Mouse (Mus musculus) lung, adult 2 months (tissue): ENCODE measurements around the gene Gm45713.

Experiments
- CTCF ChIP-seq: fragments of 200-500 bp; IDR thresholded peaks from 2 replicates; pipeline ENCODE4 v1.5.1; 2011; ENCODE audit warnings: mild to moderate bottlenecking, low read length, control low read depth; ENCODE audit not compliant: insufficient read depth
- POLR2A ChIP-seq: fragments of 200-500 bp; IDR thresholded peaks from 2 replicates; pipeline ENCODE4 v1.6.1; 2011; ENCODE audit warnings: low read depth, mild to moderate bottlenecking, control low read depth, low read length, borderline replicate concordance; ENCODE audit errors: extremely low read depth

DNA sequence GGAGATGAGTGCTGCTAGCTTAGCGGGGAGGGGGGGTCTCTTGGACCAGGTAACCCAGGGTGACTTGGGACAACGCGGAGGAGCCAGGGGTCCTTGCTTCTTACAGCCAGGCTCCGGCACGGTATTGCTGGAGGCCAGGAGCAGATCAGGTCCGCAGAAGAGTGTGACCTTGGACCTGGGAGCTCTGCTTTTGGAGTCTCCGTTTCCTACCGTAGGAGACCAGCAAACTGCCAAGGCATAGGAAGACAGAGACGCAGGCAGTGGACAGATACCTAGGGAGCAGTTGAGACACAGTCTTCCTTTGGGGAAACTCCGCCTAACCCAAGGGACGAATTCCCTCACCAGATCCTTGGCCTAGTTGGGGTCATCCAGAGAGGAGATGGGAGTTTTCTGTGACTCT is 29.7 kb upstream of the Gm45713 start:
- TF ChIP-seq CTCF: no peak
- no peak for TF ChIP-seq POLR2A
